In genomic region chr7:130965396-130965795, GRCm38 (mm10) we compare ENCODE assay signal across 9 mouse cellular contexts. TPM values are rescaled to one million over a fixed set of nuclear protein-coding genes. Genes with fewer than 3 reads are reported as not detected.
DNase-seq lines count a peak whose midpoint lies in the region; ATAC-seq lines count a peak whose summit lies in the region.
"Had no signal": no experiment of that assay in that cellular context is flagged by ENCODE, and none has a peak within 500 bp of the region (broad histone marks: within the 10 kb centered on the region; RNA-seq: fewer than 3 reads in every experiment).

No protein-coding gene starts in this region.

- WGBS in kidney, embryonic 15.5 days, result 87% methylated on average over 4 of the region's 4 CpGs
- WGBS in embryonic facial prominence, embryonic 15.5 days, result 81% methylated on average over 4 of the region's 4 CpGs
- WGBS in midbrain, embryonic 15.5 days, result 94% methylated on average over 4 of the region's 4 CpGs

- H3K27me3 ChIP-seq in kidney, embryonic 15.5 days, result no peaks in the 10 kb centered on the region
- no peaks in the 10 kb centered on the region for H3K27me3 ChIP-seq in embryonic facial prominence, embryonic 15.5 days
- H3K27me3 ChIP-seq in midbrain, embryonic 15.5 days (replicated peaks), result no peaks in the 10 kb centered on the region

- no peak overlapping the region for H3K4me3 ChIP-seq in kidney, embryonic 15.5 days (replicated peaks)
- no peak overlapping the region for H3K4me3 ChIP-seq in embryonic facial prominence, embryonic 15.5 days (replicated peaks)
- no peak overlapping the region for H3K4me3 ChIP-seq in midbrain, embryonic 15.5 days

- no peak for DNase-seq in kidney, adult 18-20 months
- peak; percentile 47 for DNase-seq in NIH3T3 (ENCODE audit: low read depth)
- DNase-seq in thymus, postnatal 0 days (ENCODE audit: low spot score), result no peak
- DNase-seq in layer of hippocampus, postnatal 10 days (ENCODE audit: low spot score in 2 of 2), result no peak
- DNase-seq: lung, adult 2 months had no signal

- no peak overlapping the region for H3K4me2 ChIP-seq in kidney, embryonic 15.5 days
- no peak overlapping the region for H3K4me2 ChIP-seq in embryonic facial prominence, embryonic 15.5 days (replicated peaks)
- no peak overlapping the region for H3K4me2 ChIP-seq in midbrain, embryonic 15.5 days

- peaks cover 19% of the 10 kb centered on the region for H3K4me1 ChIP-seq in kidney, embryonic 15.5 days
- peaks cover 76% of the 10 kb centered on the region for H3K4me1 ChIP-seq in embryonic facial prominence, embryonic 15.5 days
- no peaks in the 10 kb centered on the region; the same call in 1 of the 2 replicates for H3K4me1 ChIP-seq in midbrain, embryonic 15.5 days

- no peaks in the 10 kb centered on the region for H3K36me3 ChIP-seq in kidney, embryonic 15.5 days
- H3K36me3 ChIP-seq in embryonic facial prominence, embryonic 15.5 days, result no peaks in the 10 kb centered on the region
- H3K36me3 ChIP-seq in midbrain, embryonic 15.5 days (replicated peaks), result no peaks in the 10 kb centered on the region

- H3K9ac ChIP-seq in kidney, embryonic 15.5 days, result no peak overlapping the region
- no peak overlapping the region for H3K9ac ChIP-seq in embryonic facial prominence, embryonic 15.5 days
- no peak overlapping the region for H3K9ac ChIP-seq in midbrain, embryonic 15.5 days

- 0 out of 2 replicates have a peak overlapping the region, but pooled peaks have one; percentile 58 for H3K27ac ChIP-seq in kidney, embryonic 15.5 days
- H3K27ac ChIP-seq in embryonic facial prominence, embryonic 15.5 days (replicated peaks), result peak overlapping the region; percentile 89
- H3K27ac ChIP-seq in midbrain, embryonic 15.5 days, result peak overlapping the region; percentile 65; the same call in 1 of the 2 replicates

- no peak for ATAC-seq in kidney, embryonic 15.5 days (replicated peaks; ENCODE audit: low FRiP score)
- no peak for ATAC-seq in embryonic facial prominence, embryonic 15.5 days (ENCODE audit: insufficient number of reproducible peaks, low FRiP score, low TSS enrichment, low read depth)
- ATAC-seq in midbrain, embryonic 15.5 days (replicated peaks), result no peak

- H3K9me3 ChIP-seq in kidney, embryonic 15.5 days (replicated peaks), result no peaks in the 10 kb centered on the region
- no peaks in the 10 kb centered on the region for H3K9me3 ChIP-seq in embryonic facial prominence, embryonic 15.5 days (replicated peaks)
- H3K9me3 ChIP-seq in midbrain, embryonic 15.5 days, result no peaks in the 10 kb centered on the region

RNA-seq across cellular contexts. Expression of gene Htra1, which starts 29.5 kb away (rescaled TPM):
- 13.4 and 14.3 TPM in 2 replicates for polyA plus RNA-seq in kidney, embryonic 15.5 days (2015; fragmentation: Nextera tagmentation; extraction: Ambion mirVana)
- 116 and 122 TPM in 2 replicates for polyA plus RNA-seq in embryonic facial prominence, embryonic 15.5 days (2015; fragmentation: Nextera tagmentation; extraction: Ambion mirVana)
- 15.4 and 18.7 TPM in 2 replicates for polyA plus RNA-seq in midbrain, embryonic 15.5 days (2015; fragmentation: Nextera tagmentation; extraction: Ambion mirVana)
- polyA plus RNA-seq in thymus, postnatal 0 days (2015; fragmentation: Nextera tagmentation; extraction: Ambion mirVana), result 8.4 and 9.2 TPM in 2 replicates
- 100 to 1,000 TPM; 228 to 241 TPM for total RNA-seq in layer of hippocampus, postnatal 10 days (2021)
- total RNA-seq: hematopoietic stem cell, adult 5-6 weeks had no signal
